Mouse (Mus musculus) megakaryocyte, embryonic 14.5 days (primary cell): ENCODE measurements around the gene Akirin1.

Experiments
- FLI1 ChIP-seq: IDR thresholded peaks from 2 replicates; pipeline ENCODE4 v1.6.1; 2012; ENCODE audit warnings: low read length, inconsistent platforms, mixed read lengths
- GATA1 ChIP-seq: IDR thresholded peaks from 3 replicates; pipeline ENCODE4 v1.6.1; 2012; ENCODE audit warnings: mixed read lengths, low read length, inconsistent platforms, borderline replicate concordance

DNA sequence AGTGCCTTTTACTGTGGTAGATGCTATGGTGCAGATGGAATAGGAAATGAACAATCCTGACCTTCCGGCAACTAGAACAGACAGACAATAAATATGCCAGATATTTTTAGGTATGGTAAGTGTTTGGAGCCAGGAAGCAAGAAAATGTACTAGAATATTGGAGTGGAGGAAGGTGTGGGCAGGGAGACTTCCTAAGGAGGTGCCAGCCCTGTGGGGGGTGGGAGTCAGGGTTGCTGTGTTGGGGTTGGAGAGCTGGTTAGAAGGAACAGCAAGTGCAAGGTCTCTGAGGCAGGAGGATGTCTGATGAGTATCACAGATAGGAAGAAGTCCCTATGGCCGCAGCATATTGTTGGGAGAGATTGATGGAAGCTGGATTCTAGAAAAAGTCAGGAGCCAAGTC, 42.5 kb upstream of the Akirin1 start:
- TF ChIP-seq GATA1 (no peak), FLI1 (no peak)
